Mouse (Mus musculus) midbrain, postnatal 0 days (tissue): Measurements from ENCODE around the gene Sap18. TPM values are rescaled to one million over a fixed set of nuclear protein-coding genes. Genes with fewer than 3 reads are reported as not detected.
A peak's percentile ranks its signal among the peaks of the same experiment; 100 is the strongest.

ENCODE experiments used
- ATAC-seq: fragments of 200-750 bp; cut with Nextera tagmentation; 2 replicates; pipeline ENCODE4 v1.8.0; 2017; ENCODE audit warnings: moderate number of reproducible peaks, mild to moderate bottlenecking, moderate TSS enrichment, moderate library complexity; ENCODE audit not compliant: low FRiP score
- DNase-seq: peaks from one replicate; pipeline ENCODE4 v3.0.0-alpha.2; 2015; ENCODE audit warnings: low spot score
- H3K27ac ChIP-seq: fragments of 300-500 bp; sonication (generic); 2 replicates; pipeline ENCODE4 v1.5.1; 2014; ENCODE audit warnings: low read depth, mild to moderate bottlenecking, low read length, mixed read lengths
- H3K27me3 ChIP-seq: fragments of 300-500 bp; sonication (generic); 2 replicates; pipeline ENCODE4 v1.6.1; 2014; ENCODE audit warnings: low read length, control low read depth, mixed read lengths; ENCODE audit not compliant: insufficient read depth
- H3K36me3 ChIP-seq: fragments of 300-500 bp; sonication (generic); 2 replicates; pipeline ENCODE4 v1.6.1; 2014; ENCODE audit warnings: low read length, control low read depth, mixed read lengths; ENCODE audit not compliant: insufficient read depth
- H3K4me1 ChIP-seq: fragments of 300-500 bp; sonication (generic); 2 replicates; pipeline ENCODE4 v1.6.1; 2014; ENCODE audit warnings: mild to moderate bottlenecking, control low read depth, antibody characterized with exemption, low read length, mixed read lengths; ENCODE audit not compliant: insufficient read depth
- H3K4me2 ChIP-seq: fragments of 300-500 bp; sonication (generic); 2 replicates; pipeline ENCODE4 v1.6.1; 2014; ENCODE audit warnings: low read depth, mild to moderate bottlenecking, low read length, mixed read lengths; ENCODE audit not compliant: poor library complexity, severe bottlenecking
- H3K4me3 ChIP-seq: fragments of 300-500 bp; sonication (generic); 2 replicates; pipeline ENCODE4 v1.5.1; 2014; ENCODE audit warnings: low read depth, mild to moderate bottlenecking, low read length, moderate library complexity
- H3K9ac ChIP-seq: fragments of 300-500 bp; sonication (generic); replicated peaks from 2 replicates; pipeline ENCODE4 v1.6.1; 2014; ENCODE audit warnings: mild to moderate bottlenecking, low read length, moderate library complexity, mixed read lengths; ENCODE audit not compliant: poor library complexity, severe bottlenecking
- H3K9me3 ChIP-seq: fragments of 300-500 bp; sonication (generic); 2 replicates; pipeline ENCODE4 v1.6.1; 2016; ENCODE audit warnings: low read length, control low read depth
- CTCF ChIP-seq: IDR thresholded peaks from 2 replicates; pipeline ENCODE4 v1.5.1; 2016; ENCODE audit warnings: antibody characterized with exemption, mild to moderate bottlenecking
- WGBS: fragments of 180-500 bp; shearing (Covaris S2); extraction: QIAGEN DNeasy Blood & Tissue Kit; methylation state at CpG from one replicate; pipeline ENCODE4 v1.1.7; 2014; 5-methylcytosine and 5-hydroxymethylcytosine counted together
- polyA plus RNA-seq: library from polyadenylated mRNA; unstranded; fragments of >200 nt; fragmentation: Nextera tagmentation; extraction: Ambion mirVana; gene quantifications from 2 replicates; pipeline ENCODE4 v1.2.1, GENCODE M21; 2015
- total RNA-seq: library from RNA; depleted of rRNA; stranded (reverse); fragments of >200 nt; gene quantifications from 2 replicates; pipeline ENCODE4 v1.2.3, GENCODE M21; 2014

The Sap18 gene
- total and polyA plus RNA-seq, 2 experiments from 2014 or later = 26.8 to 36.9 TPM

DNA sequence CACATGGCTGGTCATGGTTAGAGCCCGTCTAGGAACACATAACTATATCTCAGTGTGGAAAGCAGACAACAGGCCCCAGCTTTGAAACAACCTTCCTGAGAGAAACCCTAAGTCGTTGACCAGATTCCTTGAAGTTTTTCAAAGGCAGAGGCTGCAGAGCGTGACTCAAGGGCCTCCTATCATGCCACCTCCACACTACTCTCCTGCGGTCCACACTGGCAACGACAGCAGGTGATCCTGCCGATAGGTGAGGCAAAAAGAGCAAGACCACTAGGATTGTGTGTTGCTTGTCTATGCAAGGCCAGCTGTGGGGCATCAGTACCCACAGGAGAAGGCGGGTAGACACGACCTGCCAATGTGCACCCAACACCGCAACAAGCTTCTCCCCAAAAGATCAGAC, 8.2 kb upstream of the Sap18 start:
- TF ChIP-seq CTCF = no peak
- ATAC-seq = no peak
- H3K9ac ChIP-seq = no peak overlapping the region
- no peak for DNase-seq
- WGBS = 91% methylated on average over 9 of the region's 9 CpGs
- H3K9me3 ChIP-seq = no peaks in the 10 kb centered on the region
- H3K27me3 ChIP-seq = no peaks in the 10 kb centered on the region
- no peak overlapping the region for H3K27ac ChIP-seq
- no peaks in the 10 kb centered on the region for H3K4me1 ChIP-seq
- H3K36me3 ChIP-seq = no peaks in the 10 kb centered on the region
- no peak overlapping the region for H3K4me3 ChIP-seq
- no peak overlapping the region for H3K4me2 ChIP-seq

DNA sequence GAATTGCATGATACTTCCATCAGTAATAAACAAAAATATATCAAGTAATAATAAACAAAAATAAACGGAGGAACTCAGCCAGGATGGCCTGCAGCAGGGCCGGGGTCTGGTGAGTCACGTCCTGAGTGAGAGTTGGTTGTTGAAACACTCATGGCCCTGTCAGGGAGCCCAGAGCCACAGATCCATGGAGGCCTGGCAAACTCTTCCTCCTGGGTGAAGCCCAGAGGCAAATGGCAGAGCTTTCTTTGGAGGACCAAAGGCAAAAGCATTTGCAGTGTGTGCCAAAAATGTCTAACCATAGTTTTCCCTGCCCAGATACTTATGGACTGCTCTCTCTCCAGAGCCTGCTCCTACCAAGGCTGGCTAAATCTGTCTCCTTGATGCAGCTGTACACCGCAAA, 6.8 kb upstream of the Sap18 start:
- no peak overlapping the region for H3K4me3 ChIP-seq
- no peak overlapping the region for H3K4me2 ChIP-seq
- H3K27ac ChIP-seq = no peak overlapping the region
- TF ChIP-seq CTCF = no peak
- no peak for ATAC-seq
- no peaks in the 10 kb centered on the region for H3K36me3 ChIP-seq
- no peaks in the 10 kb centered on the region for H3K27me3 ChIP-seq
- H3K9me3 ChIP-seq = no peaks in the 10 kb centered on the region
- whole genome bisulfite sequencing = 87% methylated on average over 4 of the region's 4 CpGs
- H3K4me1 ChIP-seq = no peaks in the 10 kb centered on the region
- no peak for DNase-seq
- H3K9ac ChIP-seq = no peak overlapping the region

DNA sequence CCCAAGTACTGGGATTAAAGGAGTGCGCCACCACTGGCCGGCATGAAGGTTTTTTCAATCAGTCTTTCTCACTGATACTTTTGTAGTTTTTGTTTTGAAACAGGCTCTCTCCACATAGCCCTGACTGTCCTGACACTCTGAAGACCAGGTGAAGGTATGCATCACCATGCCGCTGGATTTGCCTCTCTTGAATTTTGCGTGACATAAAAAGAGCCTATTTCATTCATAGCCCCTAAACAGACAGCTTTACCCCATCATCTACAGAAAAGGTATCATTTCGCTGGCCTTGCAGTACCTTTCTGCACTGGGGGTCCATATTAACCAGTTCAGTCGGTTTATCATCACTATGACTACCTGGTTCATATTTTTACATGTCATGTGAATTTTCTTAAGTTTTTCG, 429 bp upstream of the Sap18 start:
- peak overlapping the region; percentile 77 for H3K4me3 ChIP-seq
- peaks cover 10% of the 10 kb centered on the region for H3K4me1 ChIP-seq
- H3K27me3 ChIP-seq = no peaks in the 10 kb centered on the region
- H3K27ac ChIP-seq = peak overlapping the region; percentile 74
- TF ChIP-seq CTCF = peak; percentile 39; the same call in 1 of the 2 replicates
- DNase-seq (peak; percentile 2), ATAC-seq (peak; percentile 50)
- peak overlapping the region; percentile 44 for H3K9ac ChIP-seq
- H3K4me2 ChIP-seq = peak overlapping the region; percentile 51
- 13% methylated on average over 7 of the region's 7 CpGs for WGBS
- peaks cover under 1% of the 10 kb centered on the region; the same call in 1 of the 2 replicates for H3K36me3 ChIP-seq
- H3K9me3 ChIP-seq = no peaks in the 10 kb centered on the region

DNA sequence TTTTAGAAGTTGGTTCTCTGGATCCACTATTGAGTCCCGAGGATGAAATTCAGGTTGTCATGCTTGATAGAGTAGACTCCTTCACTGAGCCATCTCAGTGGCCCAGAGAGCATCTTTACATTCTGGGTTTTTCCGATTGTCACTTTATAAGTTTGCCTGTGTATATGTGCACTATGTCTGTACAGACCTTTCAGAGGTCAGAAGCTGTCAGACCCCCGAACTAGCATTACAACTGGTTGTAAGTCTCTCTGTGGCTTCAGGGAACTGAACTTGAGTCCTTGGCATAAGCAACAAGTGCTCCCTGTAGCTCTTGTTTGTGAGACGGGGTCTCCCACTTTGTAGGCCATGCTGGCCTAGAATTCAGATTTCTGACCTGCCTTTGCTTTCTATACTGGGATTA, 5.8 kb downstream of the Sap18 start:
- H3K9ac ChIP-seq = no peak overlapping the region
- ATAC-seq = no peak
- H3K4me3 ChIP-seq = no peak overlapping the region
- no peak overlapping the region for H3K4me2 ChIP-seq
- no peak for DNase-seq
- H3K36me3 ChIP-seq = peaks cover 33% of the 10 kb centered on the region; the same call in 1 of the 2 replicates
- H3K4me1 ChIP-seq = peaks cover 10% of the 10 kb centered on the region
- no peak overlapping the region for H3K27ac ChIP-seq
- TF ChIP-seq CTCF = no peak
- H3K9me3 ChIP-seq = no peaks in the 10 kb centered on the region
- WGBS = 87% methylated on average over 4 of the region's 4 CpGs
- no peaks in the 10 kb centered on the region for H3K27me3 ChIP-seq

DNA sequence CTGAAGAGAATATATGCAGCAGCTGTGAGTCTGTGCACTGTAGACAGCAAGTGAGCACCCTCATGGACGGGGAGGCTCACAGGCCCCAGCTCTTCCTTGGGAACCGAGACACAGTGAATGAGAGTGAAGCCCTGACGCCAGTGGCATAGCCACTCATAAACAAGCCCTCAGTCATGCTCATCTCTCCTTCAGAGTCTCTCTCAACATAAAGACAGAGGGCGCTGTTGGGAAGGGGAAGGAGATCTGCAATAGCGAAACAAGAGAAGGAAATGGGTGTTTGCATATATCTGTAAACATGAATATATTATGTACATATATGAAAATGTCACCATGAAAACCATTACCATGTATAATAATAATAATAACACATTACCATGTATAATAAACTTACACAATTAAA, 10.6 kb downstream of the Sap18 start:
- Histone ChIP-seq H3K9ac (no peak overlapping the region), H3K9me3 (no peaks in the 10 kb centered on the region), H3K36me3 (peaks cover 25% of the 10 kb centered on the region; the same call in 1 of the 2 replicates), H3K27me3 (no peaks in the 10 kb centered on the region), H3K4me3 (no peak overlapping the region), H3K4me2 (no peak overlapping the region), H3K27ac (no peak overlapping the region), H3K4me1 (no peaks in the 10 kb centered on the region)
- DNase-seq = no peak
- TF ChIP-seq CTCF = peak; percentile 69
- no peak for ATAC-seq
- 72% methylated on average over 5 of the region's 5 CpGs for WGBS

DNA sequence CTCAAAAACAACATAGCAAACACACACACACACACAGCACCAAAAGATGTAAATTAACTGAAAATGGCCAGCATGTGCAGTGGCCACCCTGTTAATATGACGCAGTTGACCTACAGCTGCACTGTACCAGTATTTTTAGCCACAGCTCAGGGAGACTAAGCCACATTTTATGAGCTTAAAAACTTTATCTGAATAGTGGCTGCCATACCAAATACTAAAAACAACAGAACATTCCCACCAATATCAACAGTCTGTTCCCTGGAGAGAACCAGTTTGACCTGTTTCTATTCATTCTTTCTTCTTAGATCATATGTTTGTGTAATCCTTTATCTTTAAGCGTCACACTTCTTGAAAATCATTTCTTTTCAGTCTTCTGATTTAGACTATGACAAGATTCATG, 12.9 kb downstream of the Sap18 start:
- no peak for ATAC-seq
- Histone ChIP-seq H3K36me3 (peaks cover 12% of the 10 kb centered on the region; the same call in 1 of the 2 replicates), H3K4me3 (no peak overlapping the region), H3K4me1 (no peaks in the 10 kb centered on the region), H3K27me3 (no peaks in the 10 kb centered on the region), H3K4me2 (no peak overlapping the region), H3K9ac (no peak overlapping the region), H3K27ac (no peak overlapping the region), H3K9me3 (no peaks in the 10 kb centered on the region)
- WGBS = 98% methylated on average over 2 of the region's 2 CpGs
- no peak for DNase-seq
- TF ChIP-seq CTCF = no peak
